Mouse (Mus musculus) forebrain, embryonic 16.5 days (tissue): ENCODE results near the gene Dhx30. TPM values are rescaled to one million over a fixed set of nuclear protein-coding genes. Genes with fewer than 3 reads are reported as not detected.

Source experiments
- ATAC-seq: fragments of 200-750 bp; cut with Nextera tagmentation; 2 replicates; pipeline ENCODE4 v1.8.0; 2017; ENCODE audit warnings: mild to moderate bottlenecking, moderate library complexity
- H3K27ac ChIP-seq: fragments of 300-500 bp; sonication (generic); 2 replicates; pipeline ENCODE4 v1.5.1; 2014; ENCODE audit warnings: low read length, control low read depth
- H3K27me3 ChIP-seq: fragments of 300-500 bp; sonication (generic); replicated peaks from 2 replicates; pipeline ENCODE4 v1.6.1; 2014; ENCODE audit warnings: low read length; ENCODE audit not compliant: control insufficient read depth, insufficient read depth
- H3K36me3 ChIP-seq: fragments of 300-500 bp; sonication (generic); 2 replicates; pipeline ENCODE4 v1.6.1; 2014; ENCODE audit not compliant: control insufficient read depth, insufficient read depth
- H3K4me1 ChIP-seq: fragments of 300-500 bp; sonication (generic); replicated peaks from 2 replicates; pipeline ENCODE4 v1.6.1; 2014; ENCODE audit warnings: low read length; ENCODE audit not compliant: control insufficient read depth, insufficient read depth
- H3K4me2 ChIP-seq: fragments of 300-500 bp; sonication (generic); 2 replicates; pipeline ENCODE4 v1.6.1; 2014; ENCODE audit warnings: mild to moderate bottlenecking, low read length, control low read depth
- H3K4me3 ChIP-seq: fragments of 300-500 bp; sonication (generic); replicated peaks from 2 replicates; pipeline ENCODE4 v1.5.1; 2014; ENCODE audit warnings: mild to moderate bottlenecking, low read length, control low read depth
- H3K9ac ChIP-seq: fragments of 300-500 bp; sonication (generic); replicated peaks from 2 replicates; pipeline ENCODE4 v1.6.1; 2014; ENCODE audit warnings: low read depth, low read length, control low read depth
- H3K9me3 ChIP-seq: fragments of 300-500 bp; sonication (generic); 2 replicates; pipeline ENCODE4 v1.6.1; 2016; ENCODE audit warnings: low read length; ENCODE audit not compliant: control insufficient read depth
- WGBS: fragments of 180-500 bp; shearing (Covaris S2); extraction: QIAGEN DNeasy Blood & Tissue Kit; methylation state at CpG from one replicate; pipeline ENCODE4 v1.1.7; 2014; 5-methylcytosine and 5-hydroxymethylcytosine counted together
- polyA plus RNA-seq: library from polyadenylated mRNA; unstranded; fragments of >200 nt; fragmentation: Nextera tagmentation; extraction: Ambion mirVana; gene quantifications from 2 replicates; pipeline ENCODE4 v1.2.1, GENCODE M21; 2015

Dhx30 gene
- polyA plus RNA-seq, 1 experiment from 2014 or later = 253 TPM

DNA sequence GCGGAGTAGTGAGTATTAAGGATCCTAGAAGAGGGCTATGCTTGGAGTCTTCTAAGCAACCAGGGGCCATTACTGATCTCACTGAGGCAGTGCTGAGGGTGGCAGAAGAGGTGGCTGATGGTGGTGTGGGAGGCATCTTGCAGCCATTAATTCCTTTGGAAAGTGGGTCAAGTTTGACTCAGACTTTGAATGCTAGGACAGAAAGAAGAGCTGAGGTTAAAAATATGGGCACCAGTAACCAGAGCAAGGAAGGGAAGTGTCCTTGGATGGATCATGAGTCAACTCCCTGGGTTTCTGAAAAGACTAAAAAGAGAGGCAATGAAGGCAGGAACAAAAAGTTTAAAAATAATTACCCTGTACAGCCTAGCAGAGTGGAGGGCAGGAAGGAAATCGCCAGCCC is 79.1 kb downstream of the Dhx30 start:
- no peak overlapping the region for H3K4me2 ChIP-seq
- no peaks in the 10 kb centered on the region for H3K4me1 ChIP-seq
- H3K27ac ChIP-seq = no peak overlapping the region
- no peak overlapping the region for H3K4me3 ChIP-seq
- 92% methylated on average over 2 of the region's 2 CpGs for WGBS
- no peaks in the 10 kb centered on the region for H3K9me3 ChIP-seq
- no peak overlapping the region for H3K9ac ChIP-seq
- peaks cover 8% of the 10 kb centered on the region for H3K36me3 ChIP-seq
- no peaks in the 10 kb centered on the region for H3K27me3 ChIP-seq
- no peak for ATAC-seq

DNA sequence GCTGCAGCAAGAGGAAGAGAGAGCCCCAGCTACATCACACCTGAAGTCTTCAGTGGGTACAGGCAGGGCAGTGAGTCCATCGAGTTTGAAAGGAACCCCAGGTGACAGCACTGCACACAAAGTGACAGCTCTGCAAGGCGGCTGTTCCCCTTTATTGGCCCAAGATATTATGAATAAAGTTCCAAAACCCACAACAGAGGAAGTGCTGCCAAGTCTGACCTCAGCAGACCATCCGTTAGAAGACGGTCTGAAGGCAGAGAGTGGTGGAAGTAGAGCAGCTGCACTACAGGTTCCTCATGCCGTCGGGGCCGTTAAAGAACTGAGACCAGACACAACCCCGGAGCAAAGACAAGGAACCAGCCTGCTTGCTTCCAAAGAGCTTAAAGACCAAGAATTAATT is 79.7 kb downstream of the Dhx30 start:
- Histone ChIP-seq H3K4me3 (no peak overlapping the region), H3K4me1 (no peaks in the 10 kb centered on the region), H3K4me2 (no peak overlapping the region), H3K27me3 (no peaks in the 10 kb centered on the region), H3K9me3 (no peaks in the 10 kb centered on the region), H3K9ac (no peak overlapping the region), H3K27ac (no peak overlapping the region), H3K36me3 (peaks cover 8% of the 10 kb centered on the region)
- 79% methylated on average over 8 of the region's 8 CpGs for WGBS
- ATAC-seq = no peak

DNA sequence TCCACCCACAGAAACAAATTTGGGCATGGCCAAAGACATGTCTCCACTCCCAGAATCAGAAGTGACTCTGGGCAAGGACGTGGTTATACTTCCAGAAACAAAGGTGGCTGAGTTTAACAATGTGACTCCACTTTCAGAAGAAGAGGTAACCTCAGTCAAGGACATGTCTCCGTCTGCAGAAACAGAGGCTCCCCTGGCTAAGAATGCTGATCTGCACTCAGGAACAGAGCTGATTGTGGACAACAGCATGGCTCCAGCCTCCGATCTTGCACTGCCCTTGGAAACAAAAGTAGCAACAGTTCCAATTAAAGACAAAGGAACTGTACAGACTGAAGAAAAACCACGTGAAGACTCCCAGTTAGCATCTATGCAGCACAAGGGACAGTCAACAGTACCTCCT is 82.5 kb downstream of the Dhx30 start:
- H3K9me3 ChIP-seq = no peaks in the 10 kb centered on the region
- peaks cover 8% of the 10 kb centered on the region for H3K36me3 ChIP-seq
- no peak overlapping the region for H3K4me2 ChIP-seq
- H3K4me1 ChIP-seq = no peaks in the 10 kb centered on the region
- no peak overlapping the region for H3K27ac ChIP-seq
- H3K27me3 ChIP-seq = no peaks in the 10 kb centered on the region
- H3K9ac ChIP-seq = no peak overlapping the region
- 81% methylated on average over 4 of the region's 4 CpGs for WGBS
- ATAC-seq = no peak
- no peak overlapping the region for H3K4me3 ChIP-seq

Other genes starting within 250 kb of the Dhx30 start
- gene Cdc25a, start 242.3 kb downstream of the Dhx30 start, polyA plus RNA-seq = 16.1 and 20.1 TPM in 2 replicates
- gene Map4, start 186.4 kb downstream of the Dhx30 start, polyA plus RNA-seq = 137 and 144 TPM in 2 replicates
- gene Smarcc1, start 122 bp downstream of the Dhx30 start, polyA plus RNA-seq = 134 and 143 TPM in 2 replicates
- gene Cspg5, start 126.0 kb upstream of the Dhx30 start, polyA plus RNA-seq = 98.9 and 115 TPM in 2 replicates
- 34.3 and 36.8 TPM in 2 replicates for gene Elp6, start 187.3 kb upstream of the Dhx30 start, polyA plus RNA-seq
- gene Scap, start 215.5 kb upstream of the Dhx30 start, polyA plus RNA-seq = 51.1 and 51.4 TPM in 2 replicates